Mouse (Mus musculus) bone marrow, adult 2 months (tissue): ENCODE data around the gene Gm10491.

Experiments
- CTCF ChIP-seq: fragments of 200-500 bp; IDR thresholded peaks from 2 replicates; pipeline ENCODE4 v1.5.1; 2011; ENCODE audit warnings: low read length, control low read depth; ENCODE audit not compliant: control insufficient read depth, insufficient read depth
- POLR2A ChIP-seq: fragments of 200-500 bp; IDR thresholded peaks from 2 replicates; pipeline ENCODE4 v1.6.1; 2011; ENCODE audit warnings: low read depth, mild to moderate bottlenecking, control low read depth, low read length, borderline replicate concordance; ENCODE audit not compliant: control insufficient read depth

GRCm38 (mm10) chrX:7919601-7920383, 12.2 kb upstream of the Gm10491 start, which contains the start of gene Pcsk1n:
- TF ChIP-seq CTCF (no peak), POLR2A (no peak)
